Comparison of ENCODE assay signal across 8 mouse cellular contexts in genomic region chr2:129904753-129905152, GRCm38 (mm10).
A peak's percentile ranks its signal among the peaks of the same experiment; 100 is the strongest.
DNase-seq lines count a peak whose midpoint lies in the region; ATAC-seq and TF ChIP-seq lines count a peak whose summit lies in the region.

No protein-coding gene starts in this region.

- no peak overlapping the region for H3K27ac ChIP-seq in heart, adult 2 months
- no peak overlapping the region for H3K27ac ChIP-seq in neural tube, embryonic 15.5 days (replicated peaks)

- H3K36me3 ChIP-seq in heart, adult 2 months (ENCODE audit: control insufficient read depth, insufficient read depth, low read length) = peaks cover 5% of the 10 kb centered on the region
- H3K36me3 ChIP-seq in neural tube, embryonic 15.5 days = no peaks in the 10 kb centered on the region

- no peak for ATAC-seq in neural tube, embryonic 15.5 days (ENCODE audit: low FRiP score)

- H3K9ac ChIP-seq in heart, adult 2 months (ENCODE audit: low read depth, low read length) = no peak overlapping the region
- no peak overlapping the region for H3K9ac ChIP-seq in neural tube, embryonic 15.5 days (replicated peaks)

- TF ChIP-seq EP300 in heart, adult 2 months (IDR thresholded peaks at IDR 0.05; ENCODE audit: insufficient read depth, low read depth, low read length) = no peak

- H3K79me2 ChIP-seq in heart, adult 2 months (replicated peaks; ENCODE audit: control insufficient read depth, insufficient read depth, low read length) = no peaks in the 10 kb centered on the region

- no peaks in the 10 kb centered on the region for H3K9me3 ChIP-seq in neural tube, embryonic 15.5 days (replicated peaks)

- H3K27me3 ChIP-seq in heart, adult 2 months (ENCODE audit: control insufficient read depth, insufficient read depth, low read length) = peaks cover 4% of the 10 kb centered on the region; the same call in 1 of the 2 replicates
- H3K27me3 ChIP-seq in neural tube, embryonic 15.5 days (replicated peaks) = no peaks in the 10 kb centered on the region; the same call in 1 of the 2 replicates

- H3K4me1 ChIP-seq in heart, adult 2 months (ENCODE audit: control insufficient read depth, insufficient read depth, low read length) = peaks cover 4% of the 10 kb centered on the region
- peaks cover 13% of the 10 kb centered on the region for H3K4me1 ChIP-seq in neural tube, embryonic 15.5 days

- no peak overlapping the region for H3K4me3 ChIP-seq in heart, adult 2 months
- no peak overlapping the region for H3K4me3 ChIP-seq in neural tube, embryonic 15.5 days (replicated peaks)

- TF ChIP-seq POLR2A in heart, adult 2 months (IDR thresholded peaks at IDR 0.05; ENCODE audit: insufficient read depth, low read depth, low read length) = no peak

- TF ChIP-seq CTCF in heart, adult 2 months (IDR thresholded peaks at IDR 0.05) = peak; percentile 77

- no peak overlapping the region for H3K4me2 ChIP-seq in neural tube, embryonic 15.5 days

- intact Hi-C loops in heart, adult 2 months (cut with DNase I) = loop anchor here (2.0 kb wide), 2 partner anchors 154 to 264 kb away; no protein-coding TSS in a partner anchor
- intact Hi-C loops in heart, postnatal 36 days (cut with DNase I) = loop anchor here (2.0 to 5.0 kb wide), 2 partner anchors 24 to 263 kb away; no protein-coding TSS in a partner anchor

- 36% methylated on average over 7 of the region's 7 CpGs for WGBS in heart, adult 2 months
- 43% methylated on average over 7 of the region's 7 CpGs for WGBS in neural tube, embryonic 15.5 days

- DNase-seq in heart, adult 2 months = no peak
- no peak for DNase-seq in heart, postnatal 36 days
- DNase-seq in thymus, postnatal 0 days (ENCODE audit: low spot score) = peak; percentile 13
- DNase-seq in thymus, postnatal 10 days (ENCODE audit: low spot score in 2 of 2) = no peak
- DNase-seq in embryo, embryonic 10 days (ENCODE audit: low spot score) = peak; percentile 66
- DNase-seq in layer of hippocampus, adult 9-10 months (ENCODE audit: low spot score) = peak; percentile 69
- no peak for DNase-seq in spleen, postnatal 4 days (ENCODE audit: low spot score in 2 of 2)

Comparison
In these comparisons a context has a peak if more than half of its experiments do, and no peak if none do; other contexts are left out.
1. DNase-seq: peak in thymus, postnatal 0 days (single experiment), embryo, embryonic 10 days (single experiment) and layer of hippocampus, adult 9-10 months (single experiment); none in heart, adult 2 months (0 of 2), heart, postnatal 36 days (0 of 2), thymus, postnatal 10 days (0 of 2) and spleen, postnatal 4 days (0 of 2).